Mouse (Mus musculus): Measurements from ENCODE around the gene Rab3a.

Rab3a gene

DNA sequence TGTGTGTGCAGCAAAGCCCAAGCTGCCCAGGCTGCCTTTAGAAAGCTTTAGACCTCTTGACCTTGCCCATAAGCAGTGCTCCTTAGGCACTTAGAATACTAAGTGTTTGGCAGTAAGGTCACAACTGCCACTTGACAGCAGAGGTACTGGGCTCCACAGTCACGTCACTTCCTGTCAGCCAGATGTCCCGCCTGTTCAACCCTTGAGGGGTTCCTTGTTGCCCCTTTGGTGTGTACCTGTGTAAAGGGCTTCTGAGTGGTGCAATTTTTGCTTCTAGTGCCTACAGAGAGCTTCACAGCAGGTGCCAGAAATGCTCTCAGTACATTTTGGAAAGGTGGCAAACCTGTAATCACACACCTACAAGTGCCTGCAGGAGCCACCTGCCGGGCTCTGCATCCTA lies 16.3 kb upstream of the Rab3a start:
- no peak for ATAC-seq (ENCODE audit: insufficient number of reproducible peaks, low FRiP score, low TSS enrichment)

GRCm38 (mm10) chr8:70741661-70742060 lies 12.8 kb upstream of the Rab3a start:
- no peak for ATAC-seq (ENCODE audit: insufficient number of reproducible peaks, low FRiP score, low TSS enrichment)

GRCm38 (mm10) chr8:70742176-70742575 lies 12.3 kb upstream of the Rab3a start:
- ATAC-seq (ENCODE audit: insufficient number of reproducible peaks, low FRiP score, low TSS enrichment): no peak

GRCm38 (mm10) chr8:70742981-70743655 lies 11.4 kb upstream of the Rab3a start:
- no peak for ATAC-seq (ENCODE audit: insufficient number of reproducible peaks, low FRiP score, low TSS enrichment)

- ATAC-seq (ENCODE audit: insufficient number of reproducible peaks, low FRiP score, low TSS enrichment): 0 out of 2 replicates have a peak, but pooled peaks have one; percentile 12
Measured at GRCm38 (mm10) chr8:70743656-70744590, 10.6 kb upstream of the Rab3a start.

DNA sequence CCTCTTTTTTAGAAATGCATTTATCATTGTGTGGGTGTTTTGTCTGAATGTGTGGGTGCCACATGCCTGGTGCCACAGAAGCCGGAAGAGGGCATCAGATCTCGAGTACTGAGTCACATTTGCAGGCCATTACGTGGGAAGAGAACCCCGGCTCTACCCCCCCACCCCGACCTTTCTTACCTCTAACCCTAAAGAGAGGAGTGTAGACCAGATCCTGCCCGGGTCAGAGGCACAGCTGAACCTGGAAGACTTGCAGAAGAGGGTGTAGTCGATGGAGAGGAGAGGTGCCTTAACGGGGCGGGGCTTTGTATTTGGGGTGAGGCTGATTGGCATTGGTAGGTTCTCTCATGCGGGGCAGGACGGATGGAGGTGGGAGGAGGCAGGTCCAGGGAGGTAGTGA lies 9.7 kb upstream of the Rab3a start:
- ATAC-seq (ENCODE audit: insufficient number of reproducible peaks, low FRiP score, low TSS enrichment): no peak

GRCm38 (mm10) chr8:70745691-70746220 lies 8.7 kb upstream of the Rab3a start:
- ATAC-seq (ENCODE audit: insufficient number of reproducible peaks, low FRiP score, low TSS enrichment): no peak

DNA sequence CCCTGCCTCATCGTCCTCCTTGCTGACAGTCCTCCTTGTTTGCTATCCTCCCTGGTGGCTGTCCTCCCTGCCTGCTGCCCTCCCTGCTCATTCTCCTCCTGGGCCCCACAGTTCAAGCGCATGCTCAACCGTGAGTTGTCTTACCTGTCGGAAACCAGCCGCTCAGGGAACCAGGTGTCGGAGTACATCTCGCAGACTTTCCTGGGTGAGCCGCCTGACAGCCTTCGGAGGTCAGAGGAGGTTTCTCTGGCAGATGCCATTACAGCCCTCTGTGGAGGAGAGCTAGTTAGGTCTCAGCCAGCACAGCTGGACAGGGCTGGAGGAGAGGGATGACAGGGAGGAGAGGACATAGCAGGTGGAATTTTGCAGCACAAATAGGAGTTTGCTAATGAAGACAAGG lies 7.8 kb upstream of the Rab3a start:
- no peak for ATAC-seq (ENCODE audit: insufficient number of reproducible peaks, low FRiP score, low TSS enrichment)

DNA sequence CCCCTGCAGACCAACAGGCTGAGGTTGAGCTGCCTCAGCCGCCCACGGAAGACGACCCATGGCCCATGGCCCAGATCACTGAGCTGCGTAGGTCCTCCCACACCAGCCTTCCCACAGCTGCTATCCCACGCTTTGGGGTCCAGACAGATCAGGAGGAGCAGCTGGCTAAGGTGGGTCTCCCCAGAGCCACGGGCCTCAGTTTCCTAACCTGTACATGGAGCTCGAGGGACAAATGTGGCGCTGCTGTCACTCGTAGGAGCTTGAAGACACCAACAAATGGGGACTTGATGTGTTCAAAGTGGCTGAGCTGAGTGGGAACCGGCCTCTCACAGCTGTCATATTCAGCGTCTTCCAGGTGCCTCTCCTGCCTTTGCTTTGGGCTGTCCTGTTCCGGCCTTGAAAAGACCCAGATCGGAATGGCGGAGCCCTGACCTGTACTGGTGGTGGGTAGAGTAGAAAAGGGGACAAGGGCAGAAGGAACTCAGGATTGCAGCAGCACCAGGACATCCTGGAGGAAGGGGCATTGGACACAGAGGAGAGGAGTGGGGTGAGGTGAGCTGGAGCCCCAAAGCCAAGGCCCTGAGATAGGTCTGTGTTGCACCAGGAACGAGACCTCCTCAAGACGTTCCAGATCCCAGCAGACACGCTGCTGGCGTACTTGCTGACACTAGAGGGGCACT lies 7.1 kb upstream of the Rab3a start:
- no peak for ATAC-seq (ENCODE audit: insufficient number of reproducible peaks, low FRiP score, low TSS enrichment)

- no peak for ATAC-seq (ENCODE audit: insufficient number of reproducible peaks, low FRiP score, low TSS enrichment)
Measured at GRCm38 (mm10) chr8:70748246-70749096, 6.0 kb upstream of the Rab3a start.

GRCm38 (mm10) chr8:70749097-70749674 lies 5.3 kb upstream of the Rab3a start:
- ATAC-seq (ENCODE audit: insufficient number of reproducible peaks, low FRiP score, low TSS enrichment): no peak

DNA sequence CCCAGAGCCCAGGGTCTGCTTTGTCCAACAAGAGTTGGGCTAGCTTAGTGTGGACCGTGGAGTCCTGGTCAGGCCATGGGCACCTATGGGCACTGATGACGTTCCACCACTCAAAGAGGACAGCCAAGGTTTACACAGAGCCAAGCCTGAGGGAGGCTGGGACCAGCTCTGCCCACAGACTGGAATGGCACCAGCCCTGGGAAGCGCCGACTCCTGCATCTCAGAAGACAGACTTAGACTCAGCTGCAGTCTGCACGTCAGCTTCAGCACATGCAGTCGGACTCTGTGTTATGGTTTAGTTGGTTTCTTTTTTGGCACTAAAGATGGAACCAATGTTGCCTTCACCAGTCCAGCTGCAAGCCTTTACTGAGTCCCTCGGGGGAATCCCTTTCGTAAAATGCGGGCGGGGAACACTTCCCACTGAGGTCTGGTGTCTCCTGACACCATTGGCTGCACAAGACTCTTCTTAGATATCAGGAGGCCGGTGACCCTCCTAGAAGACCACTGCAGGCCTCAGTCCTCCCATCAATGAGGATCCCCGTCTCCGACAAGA lies 4.3 kb upstream of the Rab3a start:
- ATAC-seq (ENCODE audit: insufficient number of reproducible peaks, low FRiP score, low TSS enrichment): no peak

DNA sequence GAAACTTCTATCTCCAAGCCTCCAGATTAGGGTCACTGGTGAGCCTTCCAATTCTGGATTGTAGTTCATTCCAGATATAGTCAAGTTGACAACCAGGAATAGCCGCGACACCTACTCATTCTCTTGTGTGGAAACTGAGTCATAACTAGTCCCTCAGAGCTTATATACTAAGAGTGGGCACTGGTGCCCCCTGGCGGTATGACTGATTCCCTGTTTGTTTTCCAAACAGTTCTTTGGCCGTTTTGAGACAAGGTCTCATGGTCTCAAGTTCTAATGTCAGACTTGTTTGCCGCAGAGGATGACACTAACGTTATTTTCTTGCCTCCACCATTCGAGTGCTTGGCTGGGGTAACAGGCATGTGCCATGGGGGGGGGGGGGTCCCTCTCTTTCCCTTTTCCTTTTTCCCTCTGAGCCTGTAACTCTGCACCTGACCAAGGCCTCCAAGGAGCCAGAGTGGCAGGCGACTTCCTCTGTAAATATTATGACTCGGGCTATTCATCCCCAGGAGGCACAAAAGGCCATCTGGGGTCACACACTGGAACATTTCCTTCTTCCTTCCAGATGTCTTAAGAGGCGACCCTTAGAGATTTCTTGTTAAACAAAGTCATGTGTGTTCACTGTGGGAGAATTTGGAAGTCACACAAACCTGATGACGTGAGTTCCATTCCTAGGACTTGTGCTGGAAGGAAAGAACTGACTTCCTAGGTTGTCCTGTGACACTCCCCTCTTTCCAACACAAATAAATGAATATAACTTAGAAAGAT lies 2.3 kb upstream of the Rab3a start:
- ATAC-seq (ENCODE audit: insufficient number of reproducible peaks, low FRiP score, low TSS enrichment): no peak

- ATAC-seq (ENCODE audit: insufficient number of reproducible peaks, low FRiP score, low TSS enrichment): no peak
Measured at GRCm38 (mm10) chr8:70753151-70753550, 1.3 kb upstream of the Rab3a start.

DNA sequence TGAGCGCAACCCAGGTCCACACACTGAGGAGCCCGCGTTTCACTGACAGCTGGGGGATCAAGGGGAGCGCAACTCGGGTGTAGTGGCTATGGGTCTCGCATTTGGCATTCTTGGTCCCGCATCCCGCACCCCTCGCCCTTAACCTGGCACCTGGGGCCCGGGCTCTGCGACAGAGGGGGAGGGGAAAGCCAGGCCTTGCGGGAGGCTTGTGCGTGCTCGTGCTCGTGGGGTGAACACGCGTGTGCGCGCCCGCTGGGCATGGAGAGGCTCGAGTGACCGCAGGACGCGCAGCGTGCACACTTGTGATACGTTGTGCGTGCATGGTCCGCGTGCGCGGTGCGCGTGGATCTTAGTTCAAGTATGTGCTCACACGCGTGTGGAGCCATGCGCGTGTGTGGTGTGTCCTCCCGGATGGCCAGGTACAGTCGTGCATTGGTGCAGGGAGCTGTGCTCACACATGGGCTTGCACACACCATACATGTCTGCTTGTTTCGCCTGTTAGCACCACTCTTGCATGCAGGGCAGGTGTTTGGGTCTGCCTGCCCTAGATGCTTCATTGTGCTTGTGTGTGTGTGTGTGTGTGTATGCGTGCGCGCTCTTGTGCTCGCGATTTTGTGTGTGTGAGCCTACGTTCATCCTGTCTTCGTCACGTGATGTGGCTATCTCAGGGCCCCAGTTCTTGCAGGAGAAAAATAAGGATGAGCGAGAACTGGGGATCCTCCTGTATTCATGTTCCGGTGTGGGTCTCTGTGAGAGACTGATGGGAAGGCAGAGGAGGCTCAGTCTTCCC lies 587 bp downstream of the Rab3a start:
- ATAC-seq (ENCODE audit: insufficient number of reproducible peaks, low FRiP score, low TSS enrichment): peak; percentile 32

- ATAC-seq (ENCODE audit: insufficient number of reproducible peaks, low FRiP score, low TSS enrichment): no peak
Measured at GRCm38 (mm10) chr8:70755661-70756475, 1.4 kb downstream of the Rab3a start.

GRCm38 (mm10) chr8:70756476-70757040 lies 2.1 kb downstream of the Rab3a start:
- no peak for ATAC-seq (ENCODE audit: insufficient number of reproducible peaks, low FRiP score, low TSS enrichment)
